Mouse (Mus musculus) midbrain, embryonic 16.5 days (tissue): ENCODE data around the gene Gramd1b. TPM values are rescaled to one million over a fixed set of nuclear protein-coding genes. Genes with fewer than 3 reads are reported as not detected.
A peak's percentile ranks its signal among the peaks of the same experiment; 100 is the strongest.

Source experiments
- ATAC-seq: fragments of 200-750 bp; cut with Nextera tagmentation; 2 replicates; pipeline ENCODE4 v1.8.0; 2017; ENCODE audit warnings: moderate TSS enrichment
- H3K27ac ChIP-seq: fragments of 300-500 bp; sonication (generic); 2 replicates; pipeline ENCODE4 v1.5.1; 2014; ENCODE audit warnings: mild to moderate bottlenecking, low read length, mixed read lengths
- H3K27me3 ChIP-seq: fragments of 300-500 bp; sonication (generic); 2 replicates; pipeline ENCODE4 v1.6.1; 2014; ENCODE audit warnings: low read depth, low read length, mixed read lengths; ENCODE audit not compliant: control insufficient read depth, insufficient read depth
- H3K36me3 ChIP-seq: fragments of 300-500 bp; sonication (generic); 2 replicates; pipeline ENCODE4 v1.6.1; 2014; ENCODE audit warnings: mild to moderate bottlenecking, low read length, moderate library complexity, mixed read lengths; ENCODE audit not compliant: control insufficient read depth, insufficient read depth
- H3K4me1 ChIP-seq: fragments of 300-500 bp; sonication (generic); 2 replicates; pipeline ENCODE4 v1.6.1; 2014; ENCODE audit warnings: mild to moderate bottlenecking, low read length, mixed read lengths; ENCODE audit not compliant: control insufficient read depth, insufficient read depth
- H3K4me2 ChIP-seq: fragments of 300-500 bp; sonication (generic); 2 replicates; pipeline ENCODE4 v1.6.1; 2014; ENCODE audit warnings: mild to moderate bottlenecking, low read length, mixed read lengths
- H3K4me3 ChIP-seq: fragments of 300-500 bp; sonication (generic); 2 replicates; pipeline ENCODE4 v1.5.1; 2014; ENCODE audit warnings: low read depth, mild to moderate bottlenecking, low read length, moderate library complexity, mixed read lengths
- H3K9ac ChIP-seq: fragments of 300-500 bp; sonication (generic); 2 replicates; pipeline ENCODE4 v1.6.1; 2014; ENCODE audit warnings: low read depth, low read length, mixed read lengths
- H3K9me3 ChIP-seq: fragments of 300-500 bp; sonication (generic); replicated peaks from 2 replicates; pipeline ENCODE4 v1.6.1; 2014; ENCODE audit warnings: mild to moderate bottlenecking, low read length, mixed read lengths; ENCODE audit not compliant: control insufficient read depth, poor library complexity, severe bottlenecking
- WGBS: fragments of 180-500 bp; shearing (Covaris S2); extraction: QIAGEN DNeasy Blood & Tissue Kit; methylation state at CpG from one replicate; pipeline ENCODE4 v1.1.7; 2014; 5-methylcytosine and 5-hydroxymethylcytosine counted together
- polyA plus RNA-seq: library from polyadenylated mRNA; unstranded; fragments of >200 nt; fragmentation: Nextera tagmentation; extraction: Ambion mirVana; gene quantifications from 2 replicates; pipeline ENCODE4 v1.2.1, GENCODE M21; 2015

Gramd1b gene
- polyA plus RNA-seq, 1 experiment from 2014 or later: 20.3 TPM

DNA sequence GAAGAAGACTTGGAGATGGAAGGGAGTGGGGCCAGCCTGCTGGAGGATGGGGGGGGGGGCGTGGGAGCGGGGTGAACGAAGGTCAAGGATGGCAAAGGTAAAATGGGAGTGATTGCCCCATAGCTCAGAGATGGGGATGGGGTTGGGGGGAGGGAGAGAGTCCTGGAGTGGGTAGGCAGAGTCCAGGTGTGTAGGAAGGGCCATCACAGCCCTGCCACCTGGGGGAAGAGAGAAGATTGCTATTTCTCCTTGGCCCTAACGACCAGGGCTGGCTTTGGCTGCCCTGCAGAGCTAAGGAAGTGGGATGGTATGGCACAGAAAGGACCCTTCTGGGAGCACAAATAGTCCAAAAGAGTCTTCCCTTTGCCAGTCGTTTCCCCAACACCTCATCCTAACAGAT lies 237.0 kb downstream of the Gramd1b start:
- H3K4me1 ChIP-seq: no peaks in the 10 kb centered on the region
- no peak overlapping the region for H3K9ac ChIP-seq
- H3K27me3 ChIP-seq: no peaks in the 10 kb centered on the region
- H3K4me3 ChIP-seq: no peak overlapping the region
- peaks cover 40% of the 10 kb centered on the region for H3K36me3 ChIP-seq
- H3K27ac ChIP-seq: no peak overlapping the region
- no peaks in the 10 kb centered on the region for H3K9me3 ChIP-seq
- WGBS: 90% methylated on average over 4 of the region's 5 CpGs
- H3K4me2 ChIP-seq: no peak overlapping the region
- peak; percentile 12; the same call in 1 of the 2 replicates for ATAC-seq

DNA sequence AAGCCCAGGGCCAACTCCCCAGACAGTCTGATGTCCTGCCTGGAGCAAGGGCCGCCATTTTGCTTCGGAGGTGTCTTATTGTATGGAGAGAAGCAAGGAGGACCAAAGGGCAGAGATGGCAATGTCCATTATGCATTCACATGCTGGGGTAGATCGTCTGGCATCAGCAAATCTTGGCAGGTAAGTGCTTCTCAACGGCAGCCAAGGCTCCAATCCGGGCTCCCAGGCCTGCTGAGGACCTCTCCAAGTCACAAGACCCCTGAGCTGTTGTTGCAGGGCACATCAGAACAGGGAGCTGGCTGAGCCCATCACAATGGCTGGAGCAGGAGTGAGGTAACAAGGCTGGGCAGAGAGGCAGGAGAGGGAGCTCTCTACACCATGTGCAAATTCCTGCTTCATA lies 237.4 kb downstream of the Gramd1b start:
- 90% methylated on average over 5 of the region's 5 CpGs for WGBS
- H3K27ac ChIP-seq: no peak overlapping the region
- H3K9me3 ChIP-seq: no peaks in the 10 kb centered on the region
- no peak overlapping the region for H3K9ac ChIP-seq
- H3K27me3 ChIP-seq: no peaks in the 10 kb centered on the region
- peaks cover 40% of the 10 kb centered on the region for H3K36me3 ChIP-seq
- no peak overlapping the region for H3K4me3 ChIP-seq
- H3K4me1 ChIP-seq: no peaks in the 10 kb centered on the region
- H3K4me2 ChIP-seq: no peak overlapping the region
- peak; percentile 34; the same call in 1 of the 2 replicates for ATAC-seq

DNA sequence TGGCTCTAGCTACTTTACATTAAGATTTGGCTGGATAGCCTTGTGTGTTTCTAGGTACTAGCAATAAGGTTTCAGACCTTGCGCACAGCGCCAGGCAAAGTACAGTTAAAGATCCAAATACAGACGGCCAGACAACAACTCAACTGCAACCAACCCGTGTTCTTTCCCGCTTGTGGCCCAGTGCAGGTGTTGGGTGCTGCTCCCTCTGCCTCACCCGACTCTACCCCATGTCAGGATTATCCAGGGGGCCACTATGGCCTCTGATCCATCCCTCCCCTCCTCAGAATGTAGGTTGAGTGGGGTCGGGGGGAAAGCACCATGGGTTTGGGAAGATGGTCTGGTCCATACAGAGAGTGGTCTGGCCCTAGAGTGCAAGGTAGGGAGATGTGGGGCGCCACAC lies 237.9 kb downstream of the Gramd1b start:
- Histone ChIP-seq H3K36me3 (peaks cover 39% of the 10 kb centered on the region), H3K4me2 (no peak overlapping the region), H3K27ac (no peak overlapping the region), H3K9ac (no peak overlapping the region), H3K9me3 (no peaks in the 10 kb centered on the region), H3K4me1 (no peaks in the 10 kb centered on the region), H3K27me3 (no peaks in the 10 kb centered on the region), H3K4me3 (no peak overlapping the region)
- 93% methylated on average over 8 of the region's 8 CpGs for WGBS
- 0 out of 2 replicates have a peak, but pooled peaks have one; percentile 29 for ATAC-seq

DNA sequence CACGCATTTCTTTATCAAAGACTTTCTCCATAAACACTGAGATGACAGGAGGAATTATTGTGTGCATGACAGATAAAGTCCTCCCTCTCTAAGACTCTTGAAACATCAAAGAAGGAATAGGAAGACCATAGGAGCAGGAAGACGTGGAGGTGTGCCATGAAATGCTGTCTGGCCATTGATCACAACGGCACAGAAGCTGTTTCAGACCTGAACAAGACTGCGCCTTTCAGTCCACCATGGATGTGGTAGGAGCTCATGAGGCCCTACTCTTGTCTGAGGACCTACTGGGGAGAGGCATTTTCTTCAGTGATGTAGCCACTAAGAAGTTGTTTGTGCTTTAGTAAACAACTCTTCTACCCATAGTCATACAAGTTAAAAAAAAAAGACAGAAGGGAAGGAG lies 238.7 kb downstream of the Gramd1b start:
- Histone ChIP-seq H3K4me3 (no peak overlapping the region), H3K9me3 (no peaks in the 10 kb centered on the region), H3K36me3 (peaks cover 36% of the 10 kb centered on the region), H3K4me2 (no peak overlapping the region), H3K9ac (no peak overlapping the region), H3K27ac (no peak overlapping the region), H3K4me1 (no peaks in the 10 kb centered on the region), H3K27me3 (no peaks in the 10 kb centered on the region)
- ATAC-seq: no peak
- WGBS: 92% methylated on average over 4 of the region's 4 CpGs

DNA sequence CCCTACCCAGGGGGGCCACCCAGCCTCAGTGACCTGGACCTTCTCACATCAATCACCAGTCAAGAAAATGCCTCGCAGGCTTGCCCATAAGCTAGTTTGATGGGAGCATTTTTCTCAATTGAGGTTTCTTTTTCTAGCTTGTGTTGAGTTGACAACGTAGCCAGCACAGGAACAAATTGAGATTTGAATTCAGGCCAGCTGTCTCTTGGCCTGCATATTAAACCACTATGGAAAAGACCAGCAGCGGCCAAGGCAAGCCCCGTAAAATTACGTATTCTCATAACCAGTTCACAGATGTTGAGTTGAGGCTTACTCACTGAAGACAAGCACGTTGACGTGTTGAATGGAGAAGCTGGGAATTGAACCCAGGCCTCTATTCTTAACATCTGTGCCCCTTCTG lies 248.2 kb downstream of the Gramd1b start:
- Histone ChIP-seq H3K9me3 (no peaks in the 10 kb centered on the region), H3K4me1 (no peaks in the 10 kb centered on the region), H3K27ac (no peak overlapping the region), H3K4me2 (no peak overlapping the region), H3K36me3 (peaks cover 47% of the 10 kb centered on the region), H3K9ac (no peak overlapping the region), H3K4me3 (no peak overlapping the region), H3K27me3 (no peaks in the 10 kb centered on the region)
- WGBS: 89% methylated on average over 7 of the region's 7 CpGs
- ATAC-seq: no peak

DNA sequence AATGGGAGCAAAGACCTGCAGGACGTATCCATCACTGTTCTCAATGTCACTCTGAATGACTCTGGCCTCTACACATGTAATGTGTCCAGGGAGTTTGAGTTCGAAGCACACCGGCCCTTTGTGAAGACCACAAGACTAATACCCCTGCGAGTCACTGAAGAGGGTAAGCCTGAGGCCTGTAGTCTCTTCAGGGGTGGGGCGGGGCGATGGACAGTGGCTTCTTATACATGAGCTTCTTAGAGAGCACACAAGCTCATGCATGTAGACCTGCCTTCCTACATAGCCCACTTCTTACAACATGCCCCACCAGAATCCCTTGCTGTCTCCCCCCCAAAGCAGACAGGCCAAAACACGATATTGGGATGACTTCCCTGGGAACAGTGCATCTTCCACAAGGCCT lies 251.7 kb downstream of the Gramd1b start:
- WGBS: 92% methylated on average over 7 of the region's 7 CpGs
- no peaks in the 10 kb centered on the region for H3K4me1 ChIP-seq
- no peak overlapping the region for H3K4me2 ChIP-seq
- peaks cover 46% of the 10 kb centered on the region for H3K36me3 ChIP-seq
- no peaks in the 10 kb centered on the region for H3K27me3 ChIP-seq
- ATAC-seq: no peak
- H3K9ac ChIP-seq: no peak overlapping the region
- H3K27ac ChIP-seq: no peak overlapping the region
- no peaks in the 10 kb centered on the region for H3K9me3 ChIP-seq
- H3K4me3 ChIP-seq: no peak overlapping the region

DNA sequence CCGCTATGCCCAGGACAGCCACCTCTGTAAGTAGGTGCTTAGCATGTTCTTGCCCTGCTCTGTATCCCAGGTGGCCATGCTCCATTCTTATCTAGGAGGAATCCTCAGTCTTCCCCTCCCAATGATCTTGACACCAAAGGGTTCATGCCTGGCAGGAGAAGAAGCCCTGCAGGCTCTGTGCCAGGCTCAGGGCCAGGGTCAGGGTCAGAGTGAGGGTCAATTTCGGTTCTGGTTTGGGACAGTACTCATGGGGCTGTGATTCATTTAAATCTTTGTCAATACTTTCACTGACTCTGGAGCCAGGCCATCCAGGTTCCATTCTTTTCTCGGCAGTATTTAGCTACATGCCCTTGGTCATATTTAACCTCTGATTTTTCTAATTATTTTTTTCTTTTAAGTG lies 253.5 kb downstream of the Gramd1b start:
- ATAC-seq: no peak
- H3K4me2 ChIP-seq: no peak overlapping the region
- H3K36me3 ChIP-seq: peaks cover 35% of the 10 kb centered on the region

DNA sequence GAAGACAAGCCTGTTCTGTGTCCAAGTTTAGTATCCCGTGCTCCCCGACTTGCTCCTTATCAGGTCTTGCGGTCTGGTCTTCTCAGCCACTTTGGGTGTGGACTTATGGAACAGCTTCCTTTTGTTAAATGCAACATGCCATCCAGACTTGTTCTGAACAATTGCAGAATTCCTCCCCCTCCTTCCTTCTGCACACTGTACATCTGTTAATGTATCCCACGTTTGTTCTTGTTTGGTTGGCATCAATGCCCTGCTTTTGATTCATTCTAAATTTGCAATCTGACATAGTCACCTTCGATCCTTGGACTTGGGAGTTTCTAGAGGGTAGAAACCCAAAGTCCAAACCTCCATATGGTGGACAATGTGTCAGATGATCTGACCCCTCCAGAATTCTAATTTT lies 255.3 kb downstream of the Gramd1b start:
- Histone ChIP-seq H3K27ac (no peak overlapping the region), H3K36me3 (peaks cover 22% of the 10 kb centered on the region), H3K4me3 (no peak overlapping the region), H3K9me3 (no peaks in the 10 kb centered on the region), H3K4me2 (no peak overlapping the region), H3K9ac (no peak overlapping the region), H3K27me3 (no peaks in the 10 kb centered on the region), H3K4me1 (peaks cover 30% of the 10 kb centered on the region)
- 89% methylated on average over 5 of the region's 5 CpGs for WGBS
- ATAC-seq: no peak

More for the DNA sequence above, 253.5 kb downstream of the Gramd1b start:
- 86% methylated on average over 3 of the region's 3 CpGs for WGBS
- H3K9me3 ChIP-seq: no peaks in the 10 kb centered on the region
- H3K4me3 ChIP-seq: no peak overlapping the region
- no peaks in the 10 kb centered on the region for H3K27me3 ChIP-seq
- no peak overlapping the region for H3K9ac ChIP-seq
- H3K4me1 ChIP-seq: peaks cover 15% of the 10 kb centered on the region
- no peak overlapping the region for H3K27ac ChIP-seq

DNA sequence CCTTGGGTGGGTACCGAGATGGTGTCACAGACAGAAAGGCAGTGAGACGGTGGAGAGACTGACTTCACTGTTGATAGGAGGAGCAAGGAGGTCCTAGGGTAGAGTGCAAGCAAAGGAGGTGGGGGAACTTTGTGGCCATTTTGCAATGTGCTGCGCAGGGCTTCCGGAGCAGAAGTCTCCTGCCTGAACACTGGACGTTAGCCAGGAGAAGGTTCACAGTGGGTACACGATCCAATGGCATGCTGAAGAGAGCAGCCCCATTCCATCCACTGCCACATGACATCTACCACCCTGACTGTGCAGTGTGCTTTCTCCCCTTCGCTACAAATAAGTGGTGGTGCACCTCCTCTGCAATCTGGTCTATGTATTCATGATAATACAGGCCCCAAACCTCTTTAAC lies 258.4 kb downstream of the Gramd1b start:
- H3K27ac ChIP-seq: no peak overlapping the region
- peak overlapping the region; percentile 72 for H3K4me2 ChIP-seq
- no peaks in the 10 kb centered on the region for H3K27me3 ChIP-seq
- H3K36me3 ChIP-seq: peaks cover 9% of the 10 kb centered on the region
- peaks cover 33% of the 10 kb centered on the region for H3K4me1 ChIP-seq
- no peak overlapping the region for H3K9ac ChIP-seq
- WGBS: 83% methylated on average over 7 of the region's 7 CpGs
- no peak overlapping the region for H3K4me3 ChIP-seq
- no peaks in the 10 kb centered on the region for H3K9me3 ChIP-seq
- no peak for ATAC-seq
